Mouse (Mus musculus) NIH3T3 (cell line): Measurements from ENCODE around the gene Scamp1.
"Not testable (repeated sequence)": the region's sequence is repeated elsewhere in the genome, so short reads cannot be mapped to it uniquely, and the experiment has no call there.

Experiments used
- DNase-seq: peaks from one replicate; pipeline ENCODE4 v3.0.0-alpha.2; 2012; ENCODE audit warnings: low read depth

Scamp1 gene

GRCm38 (mm10) chr13:94285281-94285871 lies at the start of gene Scamp1:
Gene Scamp1 (minus strand): TSS chr13:94285857.
- DNase-seq, result peak; percentile 88

GRCm38 (mm10) chr13:94330392-94330979 lies 44.8 kb upstream of the Scamp1 start:
- DNase-seq, result no peak

- not testable (repeated sequence) for DNase-seq
These were observed 43.3 kb upstream of the Scamp1 start for GRCm38 (mm10) chr13:94329005-94329404.

GRCm38 (mm10) chr13:94328063-94328462 lies 42.4 kb upstream of the Scamp1 start:
- DNase-seq, result no peak

- DNase-seq, result no peak
These were observed 36.8 kb upstream of the Scamp1 start for GRCm38 (mm10) chr13:94322475-94322874.

GRCm38 (mm10) chr13:94321094-94321792 lies 35.6 kb upstream of the Scamp1 start:
- DNase-seq, result no peak

GRCm38 (mm10) chr13:94316975-94317511 lies 31.4 kb upstream of the Scamp1 start:
- no peak for DNase-seq

GRCm38 (mm10) chr13:94312812-94313211 lies 27.2 kb upstream of the Scamp1 start:
- not testable (repeated sequence) for DNase-seq

- no peak for DNase-seq
These were observed 22.6 kb upstream of the Scamp1 start for GRCm38 (mm10) chr13:94308279-94308678.

- DNase-seq, result no peak
These were observed 21.9 kb upstream of the Scamp1 start for GRCm38 (mm10) chr13:94307531-94307930.

- no peak for DNase-seq
These were observed 21.3 kb upstream of the Scamp1 start for GRCm38 (mm10) chr13:94306968-94307289.

- DNase-seq, result no peak
These were observed 20.8 kb upstream of the Scamp1 start for GRCm38 (mm10) chr13:94306277-94306967.

- no peak for DNase-seq
These were observed 15.4 kb upstream of the Scamp1 start for GRCm38 (mm10) chr13:94300946-94301538.

- DNase-seq, result no peak
These were observed 14.6 kb upstream of the Scamp1 start for GRCm38 (mm10) chr13:94300232-94300631.

- peak; percentile 92 for DNase-seq
These were observed 12.7 kb upstream of the Scamp1 start for GRCm38 (mm10) chr13:94298401-94298800.

- DNase-seq, result no peak
These were observed 10.7 kb upstream of the Scamp1 start for GRCm38 (mm10) chr13:94296371-94296770.

GRCm38 (mm10) chr13:94295922-94296321 lies 10.3 kb upstream of the Scamp1 start:
- DNase-seq, result no peak

GRCm38 (mm10) chr13:94294886-94295285 lies 9.2 kb upstream of the Scamp1 start:
- DNase-seq, result peak; percentile 53

- DNase-seq, result no peak
These were observed 8.3 kb upstream of the Scamp1 start for GRCm38 (mm10) chr13:94293911-94294310.

GRCm38 (mm10) chr13:94286195-94286594 lies 538 bp upstream of the Scamp1 start:
- no peak for DNase-seq

GRCm38 (mm10) chr13:94284543-94285269 lies 951 bp downstream of the Scamp1 start:
- peak; percentile 85 for DNase-seq

GRCm38 (mm10) chr13:94279420-94279819 lies 6.2 kb downstream of the Scamp1 start:
- DNase-seq, result no peak
